Mouse (Mus musculus) kidney, embryonic 16.5 days (tissue): ENCODE measurements around the gene Olfr506. TPM values are rescaled to one million over a fixed set of nuclear protein-coding genes. Genes with fewer than 3 reads are reported as not detected.
"Not testable (repeated sequence)": the region's sequence is repeated elsewhere in the genome, so short reads cannot be mapped to it uniquely, and the experiment has no call there.

Source experiments
- ATAC-seq: fragments of 200-750 bp; cut with Nextera tagmentation; 2 replicates; pipeline ENCODE4 v1.8.0; 2017; ENCODE audit warnings: moderate TSS enrichment; ENCODE audit not compliant: low FRiP score, low TSS enrichment
- H3K27ac ChIP-seq: fragments of 300-500 bp; sonication (generic); 2 replicates; pipeline ENCODE4 v1.5.1; 2014; ENCODE audit warnings: low read length
- H3K27me3 ChIP-seq: fragments of 300-500 bp; sonication (generic); 2 replicates; pipeline ENCODE4 v1.6.1; 2014; ENCODE audit warnings: low read length, control low read depth, mixed read lengths; ENCODE audit not compliant: insufficient read depth
- H3K36me3 ChIP-seq: fragments of 300-500 bp; sonication (generic); 2 replicates; pipeline ENCODE4 v1.6.1; 2014; ENCODE audit warnings: low read length, control low read depth, mixed read lengths; ENCODE audit not compliant: insufficient read depth
- H3K4me1 ChIP-seq: fragments of 300-500 bp; sonication (generic); 2 replicates; pipeline ENCODE4 v1.6.1; 2014; ENCODE audit warnings: low read length, control low read depth, mixed read lengths; ENCODE audit not compliant: insufficient read depth
- H3K4me2 ChIP-seq: fragments of 300-500 bp; sonication (generic); replicated peaks from 2 replicates; pipeline ENCODE4 v1.6.1; 2014; ENCODE audit warnings: low read depth, low read length
- H3K4me3 ChIP-seq: fragments of 300-500 bp; sonication (generic); 2 replicates; pipeline ENCODE4 v1.5.1; 2014; ENCODE audit warnings: mild to moderate bottlenecking, low read length
- H3K9ac ChIP-seq: fragments of 300-500 bp; sonication (generic); replicated peaks from 2 replicates; pipeline ENCODE4 v1.6.1; 2014; ENCODE audit warnings: low read length
- H3K9me3 ChIP-seq: fragments of 300-500 bp; sonication (generic); 2 replicates; pipeline ENCODE4 v1.6.1; 2016; ENCODE audit warnings: low read length, control low read depth
- WGBS: fragments of 180-500 bp; shearing (Covaris S2); extraction: QIAGEN DNeasy Blood & Tissue Kit; methylation state at CpG from one replicate; pipeline ENCODE4 v1.1.7; 2014; 5-methylcytosine and 5-hydroxymethylcytosine counted together
- polyA plus RNA-seq: library from polyadenylated mRNA; unstranded; fragments of >200 nt; fragmentation: Nextera tagmentation; extraction: Ambion mirVana; gene quantifications from 2 replicates; pipeline ENCODE4 v1.2.1, GENCODE M21; 2015

Gene Olfr506
- not detected in 2 replicates for polyA plus RNA-seq

DNA sequence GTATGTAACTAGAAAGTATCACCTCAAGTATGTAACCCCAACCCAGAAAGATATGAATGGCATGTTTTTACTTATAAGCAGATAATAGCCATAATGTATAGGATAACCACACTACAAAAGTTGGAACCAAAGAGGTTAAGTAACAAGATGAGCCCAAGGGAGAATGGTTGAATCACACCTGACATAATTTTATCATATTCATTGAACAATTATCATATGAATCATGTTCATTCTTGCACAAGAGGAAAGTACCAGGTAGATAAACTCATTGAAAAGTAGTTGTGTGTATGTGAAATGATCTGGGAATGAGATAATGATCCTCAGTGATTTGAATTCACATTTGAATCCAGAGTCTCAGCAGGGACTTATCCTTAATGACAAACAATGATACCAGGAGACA, at the start of gene Olfr506:
Gene Olfr506 (plus strand): TSS at position 301 of the 400 bp plus-strand sequence.
- ATAC-seq = no peak
- H3K36me3 ChIP-seq = no peaks in the 10 kb centered on the region

GRCm38 (mm10) chr7:108565693-108566092, 44.9 kb upstream of the Olfr506 start, which contains the start of gene Olfr504:
Gene Olfr504, minus strand, starts transcription at chr7:108565793.
- WGBS = 81% methylated on average over 1 of the region's 1 CpGs
- Histone ChIP-seq H3K9me3 (0 out of 2 replicates have a peak, but pooled peaks cover 2% of the 10 kb centered on the region), H3K36me3 (no peaks in the 10 kb centered on the region), H3K4me1 (no peaks in the 10 kb centered on the region), H3K9ac (no peak within 1 kb of the TSS), H3K4me3 (no peak within 1 kb of the TSS), H3K27me3 (no peaks in the 10 kb centered on the region), H3K4me2 (no peak within 1 kb of the TSS), H3K27ac (no peak within 1 kb of the TSS)
- ATAC-seq = no peak

More for the DNA sequence above, at the start of gene Olfr506:
- no peaks in the 10 kb centered on the region for H3K4me1 ChIP-seq
- H3K9ac ChIP-seq = no peak within 1 kb of the TSS
- no peak within 1 kb of the TSS for H3K4me3 ChIP-seq
- H3K27ac ChIP-seq = no peak within 1 kb of the TSS
- H3K27me3 ChIP-seq = no peaks in the 10 kb centered on the region
- H3K4me2 ChIP-seq = no peak within 1 kb of the TSS
- H3K9me3 ChIP-seq = no peaks in the 10 kb centered on the region

DNA sequence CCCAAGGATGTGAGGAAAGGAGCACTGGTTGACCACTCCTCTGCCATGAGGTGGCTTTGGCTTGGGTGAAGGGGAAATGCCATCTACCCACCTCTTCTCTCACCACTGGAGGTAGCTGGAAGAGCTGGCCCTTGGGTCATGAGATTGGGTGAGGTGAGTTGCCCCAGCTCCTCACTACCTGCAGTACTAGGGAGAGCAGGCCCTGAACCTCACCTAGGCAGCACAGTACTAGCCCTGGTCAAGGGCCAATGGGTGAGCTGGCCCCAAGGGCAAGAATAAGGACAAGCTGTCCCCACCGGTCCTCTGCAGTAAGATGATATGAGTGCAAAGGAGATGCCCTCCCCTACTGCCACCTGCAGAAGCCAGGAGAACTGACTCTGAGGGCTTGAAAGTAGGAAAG, 20.8 kb upstream of the Olfr506 start:
- Histone ChIP-seq H3K9ac (no peak overlapping the region), H3K9me3 (no peaks in the 10 kb centered on the region), H3K4me3 (no peak overlapping the region), H3K4me1 (no peaks in the 10 kb centered on the region), H3K27ac (no peak overlapping the region), H3K27me3 (no peaks in the 10 kb centered on the region), H3K36me3 (no peaks in the 10 kb centered on the region), H3K4me2 (no peak overlapping the region)
- WGBS = 82% methylated on average over 1 of the region's 1 CpGs
- ATAC-seq = no peak

GRCm38 (mm10) chr7:108601916-108602315, 8.7 kb upstream of the Olfr506 start:
- H3K4me2 ChIP-seq, ATAC-seq, H3K9me3 ChIP-seq, H3K9ac ChIP-seq, H3K4me3 ChIP-seq, H3K27ac ChIP-seq, H3K4me1 ChIP-seq, H3K36me3 ChIP-seq, H3K27me3 ChIP-seq: not testable (repeated sequence)
- 77% methylated on average over 3 of the region's 3 CpGs for WGBS

DNA sequence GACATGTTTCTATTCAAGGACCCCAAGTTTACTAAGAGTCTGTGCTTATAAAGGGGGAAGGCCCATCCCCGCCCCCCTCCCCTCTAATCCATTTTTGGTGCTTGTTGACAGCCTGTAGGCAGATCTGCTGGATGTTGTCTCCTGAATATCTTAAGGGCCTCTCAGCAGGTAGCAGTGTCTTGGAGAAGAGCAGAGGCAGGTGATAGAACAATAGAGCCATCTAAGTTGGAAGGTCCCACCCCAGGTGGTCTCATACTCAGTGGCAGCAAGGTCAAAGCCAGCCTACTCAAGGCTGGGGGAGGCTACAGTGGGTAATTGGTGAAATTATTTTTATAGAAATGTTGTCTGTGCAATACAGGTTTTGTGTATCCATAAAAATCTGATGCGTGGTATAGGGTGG, 3.5 kb downstream of the Olfr506 start:
- H3K9ac ChIP-seq = no peak overlapping the region
- H3K4me2 ChIP-seq = no peak overlapping the region
- no peaks in the 10 kb centered on the region for H3K4me1 ChIP-seq

DNA sequence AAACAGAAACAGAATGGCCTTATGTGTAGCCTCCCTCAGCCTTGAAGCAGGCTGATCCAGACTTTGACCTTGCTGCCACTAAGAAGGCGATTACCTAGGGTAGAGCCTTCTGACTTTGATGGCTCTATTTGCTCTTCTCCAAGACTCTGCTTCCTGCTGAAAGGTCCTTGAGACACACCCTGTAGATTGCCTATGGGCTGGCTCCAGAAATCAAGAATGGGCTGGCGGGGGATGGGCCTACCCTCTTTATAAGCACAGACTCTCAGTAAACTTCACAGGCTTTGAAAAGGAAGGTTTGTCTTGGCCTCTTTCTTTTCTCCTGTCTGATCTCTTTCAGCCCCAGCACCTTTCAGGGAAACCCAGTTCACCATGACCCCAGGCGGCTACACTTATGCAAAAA, 6.2 kb downstream of the Olfr506 start:
- H3K4me1 ChIP-seq, H3K4me3 ChIP-seq, H3K36me3 ChIP-seq, H3K27ac ChIP-seq, ATAC-seq, H3K9ac ChIP-seq, H3K4me2 ChIP-seq, H3K27me3 ChIP-seq, H3K9me3 ChIP-seq: not testable (repeated sequence)
- WGBS = 54% methylated on average over 3 of the region's 3 CpGs

More for the DNA sequence above, 3.5 kb downstream of the Olfr506 start:
- Histone ChIP-seq H3K27ac (no peak overlapping the region), H3K27me3 (no peaks in the 10 kb centered on the region), H3K4me3 (no peak overlapping the region), H3K36me3 (no peaks in the 10 kb centered on the region), H3K9me3 (no peaks in the 10 kb centered on the region)
- WGBS = 90% methylated on average over 2 of the region's 2 CpGs
- no peak for ATAC-seq

DNA sequence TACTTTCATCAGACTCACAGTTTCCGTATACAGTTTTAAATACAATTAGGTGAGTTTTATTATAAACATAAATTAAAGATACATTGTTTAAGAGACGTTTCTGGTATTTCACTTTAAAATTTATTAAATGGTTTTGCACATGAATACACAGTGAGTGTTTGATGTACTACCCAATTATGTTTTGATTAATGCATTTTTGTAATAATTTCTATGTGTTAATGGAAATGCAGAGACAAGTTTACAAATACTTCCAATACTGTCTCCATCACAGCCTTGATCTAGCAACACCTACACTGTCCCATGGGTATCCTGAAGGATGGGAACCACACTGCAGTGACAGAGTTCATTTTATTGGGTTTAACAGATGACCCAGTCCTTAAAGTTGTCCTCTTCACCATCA, 10.9 kb downstream of the Olfr506 start, which contains the start of gene Olfr507:
Gene Olfr507 (plus strand): TSS at position 301 of the 400 bp plus-strand sequence.
- Histone ChIP-seq H3K27ac (no peak within 1 kb of the TSS), H3K27me3 (no peaks in the 10 kb centered on the region)
- 69% methylated on average over 2 of the region's 2 CpGs for WGBS

DNA sequence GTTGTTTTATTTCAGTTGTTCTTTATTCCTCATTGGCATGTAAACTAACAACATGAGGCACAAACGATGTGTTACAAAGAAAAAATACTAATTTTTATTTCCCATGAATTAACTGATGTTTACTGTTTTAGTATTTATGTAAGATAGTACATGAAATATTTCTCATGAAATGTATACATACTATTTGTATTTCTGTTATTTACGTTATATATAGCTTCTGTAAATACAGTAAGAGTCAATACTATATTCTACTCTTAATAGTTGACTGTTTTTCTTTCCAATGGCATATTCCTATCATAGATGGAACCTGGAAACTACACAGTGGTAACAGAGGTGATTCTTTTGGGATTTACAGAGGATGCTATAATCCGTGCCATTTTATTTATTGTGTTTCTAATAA, 19.1 kb downstream of the Olfr506 start, which contains the start of gene Olfr508:
Gene Olfr508 (plus strand): TSS at position 301 of the 400 bp plus-strand sequence.
- no peaks in the 10 kb centered on the region for H3K4me1 ChIP-seq
- 75% methylated on average over 3 of the region's 3 CpGs for WGBS
- H3K4me2 ChIP-seq = no peak within 1 kb of the TSS
- H3K4me3 ChIP-seq = no peak within 1 kb of the TSS
- no peaks in the 10 kb centered on the region for H3K27me3 ChIP-seq
- H3K9ac ChIP-seq = no peak within 1 kb of the TSS
- no peaks in the 10 kb centered on the region for H3K9me3 ChIP-seq
- no peak within 1 kb of the TSS for H3K27ac ChIP-seq
- no peaks in the 10 kb centered on the region for H3K36me3 ChIP-seq
- ATAC-seq = no peak

More for the DNA sequence above, 10.9 kb downstream of the Olfr506 start, which contains the start of gene Olfr507:
- ATAC-seq = no peak
- Histone ChIP-seq H3K9ac (no peak within 1 kb of the TSS), H3K4me1 (no peaks in the 10 kb centered on the region), H3K4me2 (no peak within 1 kb of the TSS), H3K9me3 (no peaks in the 10 kb centered on the region), H3K4me3 (no peak within 1 kb of the TSS), H3K36me3 (no peaks in the 10 kb centered on the region)

GRCm38 (mm10) chr7:108651806-108652205, 41.2 kb downstream of the Olfr506 start, which contains the start of gene Olfr509:
Gene Olfr509, minus strand, starts transcription at chr7:108651906.
- Histone ChIP-seq H3K4me3 (no peak within 1 kb of the TSS), H3K4me2 (no peak within 1 kb of the TSS), H3K9ac (no peak within 1 kb of the TSS), H3K27ac (no peak within 1 kb of the TSS), H3K4me1 (no peaks in the 10 kb centered on the region), H3K27me3 (no peaks in the 10 kb centered on the region), H3K36me3 (no peaks in the 10 kb centered on the region), H3K9me3 (no peaks in the 10 kb centered on the region)
- ATAC-seq = no peak

- Histone ChIP-seq H3K4me2 (no peak overlapping the region), H3K4me1 (no peaks in the 10 kb centered on the region), H3K9ac (no peak overlapping the region), H3K4me3 (no peak overlapping the region), H3K27ac (no peak overlapping the region), H3K27me3 (no peaks in the 10 kb centered on the region), H3K9me3 (no peaks in the 10 kb centered on the region), H3K36me3 (no peaks in the 10 kb centered on the region)
- 92% methylated on average over 3 of the region's 3 CpGs for WGBS
- no peak for ATAC-seq
These were observed 51.8 kb downstream of the Olfr506 start for GRCm38 (mm10) chr7:108662419-108662818.
